Mouse (Mus musculus): ENCODE results near the gene Bcl2l1.

Gene Bcl2l1

DNA sequence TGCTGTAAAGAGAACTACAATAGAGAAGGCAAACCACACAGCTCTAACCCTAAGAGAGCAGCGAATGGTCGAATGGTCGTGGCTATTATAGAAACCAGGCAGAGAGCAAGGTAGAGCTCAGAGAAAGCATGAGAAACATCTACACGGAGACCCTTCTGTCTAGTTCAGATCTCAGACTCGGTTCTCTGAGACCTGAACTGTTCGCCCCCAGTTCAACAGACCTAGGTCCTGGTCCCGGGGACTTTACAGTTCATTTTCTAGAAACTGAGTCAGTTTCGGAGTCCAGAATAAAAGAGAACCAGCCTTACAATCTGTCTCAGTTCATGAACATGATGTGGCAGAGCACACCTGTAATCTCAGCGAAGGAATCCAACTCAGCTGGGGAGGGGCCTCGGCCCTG, 97.0 kb downstream of the Bcl2l1 start:
- DNase-seq, result no peak

DNA sequence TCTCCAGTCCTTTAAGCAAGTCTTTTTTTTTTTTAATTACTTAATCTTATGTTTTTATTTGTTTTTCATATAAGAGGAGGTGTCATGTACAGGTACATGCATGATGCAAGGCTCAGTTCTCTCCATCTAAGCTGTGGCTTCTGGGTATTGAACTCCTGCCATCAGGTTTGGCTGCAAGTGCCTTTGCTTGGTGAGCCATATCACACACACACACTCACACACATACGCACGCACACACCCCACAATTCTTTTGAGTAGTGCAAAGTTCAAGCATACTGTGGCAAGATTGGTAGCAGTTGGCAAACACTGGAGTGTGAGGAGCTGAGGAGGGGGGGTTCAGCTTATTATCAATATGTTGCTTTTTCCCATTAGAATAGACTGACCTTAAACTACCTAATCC, 98.3 kb downstream of the Bcl2l1 start:
- DNase-seq, result no peak
